Mouse (Mus musculus): ENCODE data around the gene Tpd52l2. TPM values are rescaled to one million over a fixed set of nuclear protein-coding genes. Genes with fewer than 3 reads are reported as not detected.

Tpd52l2 gene
- polyA plus RNA-seq, 1 experiment from 2014 or later = 109 TPM

DNA sequence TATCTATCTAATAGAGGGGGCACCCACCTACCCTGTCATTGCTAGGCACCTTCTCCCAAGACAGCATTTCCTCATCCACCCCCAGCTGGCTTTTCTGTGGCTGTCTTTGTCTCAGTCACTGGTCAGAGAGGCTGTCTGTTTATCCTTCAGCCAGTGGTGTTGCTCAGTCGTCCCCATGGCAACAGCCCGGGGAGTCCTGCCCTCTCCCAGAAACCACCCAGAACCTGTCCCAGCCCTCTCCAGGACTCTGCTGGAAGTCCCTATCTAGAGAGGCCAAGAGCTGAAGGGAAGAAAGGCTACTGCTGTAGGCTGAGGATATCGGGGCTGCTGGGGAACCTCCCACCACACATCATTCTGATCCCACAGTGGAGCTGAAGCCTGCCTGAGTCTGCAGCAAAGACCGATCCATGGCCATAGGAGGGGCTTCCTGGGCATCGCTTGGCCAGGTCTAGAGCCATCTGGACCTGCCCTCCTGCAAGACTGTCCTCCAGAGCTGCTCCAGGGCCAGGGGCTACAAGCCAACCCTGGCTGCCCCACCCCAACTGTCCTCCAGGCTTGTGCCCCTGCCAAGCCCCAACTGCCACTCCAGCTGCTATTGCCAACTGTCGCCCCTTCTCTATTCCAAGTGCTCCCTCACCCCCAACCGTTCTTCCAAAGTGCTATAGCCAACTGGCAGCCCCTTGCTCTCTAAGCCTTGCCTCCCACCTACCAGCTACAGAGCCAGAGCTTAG lies 33.8 kb upstream of the Tpd52l2 start:
- WGBS = 35% methylated on average over 7 of the region's 7 CpGs
- H3K27me3 ChIP-seq (replicated peaks) = 0 out of 2 replicates have a peak, but pooled peaks cover 13% of the 10 kb centered on the region
- ATAC-seq (ENCODE audit: extremely low read depth, insufficient number of reproducible peaks, low FRiP score, low TSS enrichment) = no peak
- peak overlapping the region; percentile 50 for H3K9ac ChIP-seq
- H3K4me2 ChIP-seq = peak overlapping the region; percentile 53
- no peaks in the 10 kb centered on the region for H3K36me3 ChIP-seq
- H3K9me3 ChIP-seq = no peaks in the 10 kb centered on the region
- peaks cover 29% of the 10 kb centered on the region for H3K4me1 ChIP-seq
- H3K27ac ChIP-seq (replicated peaks) = no peak overlapping the region
- peak overlapping the region; percentile 21 for H3K4me3 ChIP-seq

DNA sequence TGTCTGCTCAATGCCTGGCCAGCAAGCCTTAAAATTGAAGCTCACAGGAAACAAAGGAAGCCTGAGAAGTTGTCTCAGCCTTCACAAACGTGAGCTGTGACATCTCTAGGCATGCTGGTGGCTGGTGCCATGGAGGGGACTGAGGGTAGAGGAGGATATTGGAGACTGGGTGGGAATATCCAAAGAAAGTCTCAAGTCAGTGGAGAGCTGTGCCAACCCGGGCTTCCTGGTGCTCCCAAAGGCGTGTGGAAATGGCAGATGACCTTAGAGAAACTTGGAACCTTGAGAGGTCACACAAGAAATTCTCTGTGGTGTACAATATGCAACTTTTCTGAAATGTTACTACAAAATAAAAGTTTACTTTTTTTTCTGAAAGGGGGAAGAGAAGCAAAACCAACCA lies 31.5 kb upstream of the Tpd52l2 start:
- no peak for ATAC-seq (ENCODE audit: extremely low read depth, insufficient number of reproducible peaks, low FRiP score, low TSS enrichment)

DNA sequence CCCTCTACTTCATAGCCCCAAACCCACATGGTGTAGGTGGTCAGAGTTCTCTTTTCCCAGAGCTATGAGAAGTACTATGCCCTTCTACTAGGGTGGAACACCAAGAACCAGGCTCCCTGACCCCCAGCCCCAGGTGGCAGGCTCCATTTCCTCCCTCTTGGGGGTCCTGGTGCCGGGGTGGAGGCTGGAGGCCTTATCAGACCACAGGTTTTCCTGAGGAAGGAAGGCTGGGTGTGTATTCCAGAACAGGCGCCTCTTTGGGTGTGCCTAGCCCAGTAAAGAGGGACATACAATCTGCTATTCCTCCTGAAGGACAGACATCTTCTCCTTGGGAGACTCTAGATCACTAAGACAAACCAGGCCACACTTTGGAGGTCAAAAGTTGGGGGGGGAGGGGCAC lies 26.7 kb upstream of the Tpd52l2 start:
- 53% methylated on average over 2 of the region's 2 CpGs for WGBS
- H3K9me3 ChIP-seq = no peaks in the 10 kb centered on the region
- no peak for ATAC-seq (ENCODE audit: extremely low read depth, insufficient number of reproducible peaks, low FRiP score, low TSS enrichment)
- H3K4me2 ChIP-seq = no peak overlapping the region
- H3K4me3 ChIP-seq = no peak overlapping the region
- 0 out of 2 replicates have a peak overlapping the region, but pooled peaks have one; percentile 48 for H3K9ac ChIP-seq
- H3K4me1 ChIP-seq = peaks cover 29% of the 10 kb centered on the region
- H3K36me3 ChIP-seq = no peaks in the 10 kb centered on the region
- no peaks in the 10 kb centered on the region for H3K27me3 ChIP-seq (replicated peaks)
- H3K27ac ChIP-seq (replicated peaks) = peak overlapping the region; percentile 84

More for the DNA sequence above, 31.5 kb upstream of the Tpd52l2 start:
- no peak overlapping the region for H3K4me3 ChIP-seq
- no peak overlapping the region for H3K4me2 ChIP-seq
- H3K4me1 ChIP-seq = peaks cover 24% of the 10 kb centered on the region
- H3K9me3 ChIP-seq = no peaks in the 10 kb centered on the region
- H3K36me3 ChIP-seq = no peaks in the 10 kb centered on the region
- 61% methylated on average over 3 of the region's 3 CpGs for WGBS
- H3K27ac ChIP-seq (replicated peaks) = no peak overlapping the region
- H3K9ac ChIP-seq = no peak overlapping the region
- H3K27me3 ChIP-seq (replicated peaks) = 0 out of 2 replicates have a peak, but pooled peaks cover 13% of the 10 kb centered on the region

GRCm38 (mm10) chr2:181471246-181471645 lies 25.7 kb upstream of the Tpd52l2 start:
- no peak; the same call in 1 of the 2 replicates for ATAC-seq (ENCODE audit: extremely low read depth, insufficient number of reproducible peaks, low FRiP score, low TSS enrichment)
- WGBS = 25% methylated on average over 5 of the region's 5 CpGs
- Histone ChIP-seq H3K4me3 (no peak overlapping the region), H3K9ac (peak overlapping the region; percentile 48; the same call in 1 of the 2 replicates), H3K36me3 (no peaks in the 10 kb centered on the region), H3K9me3 (no peaks in the 10 kb centered on the region), H3K27ac (replicated peaks) (peak overlapping the region; percentile 84), H3K27me3 (replicated peaks) (no peaks in the 10 kb centered on the region), H3K4me2 (peak overlapping the region; percentile 31), H3K4me1 (peaks cover 29% of the 10 kb centered on the region)

DNA sequence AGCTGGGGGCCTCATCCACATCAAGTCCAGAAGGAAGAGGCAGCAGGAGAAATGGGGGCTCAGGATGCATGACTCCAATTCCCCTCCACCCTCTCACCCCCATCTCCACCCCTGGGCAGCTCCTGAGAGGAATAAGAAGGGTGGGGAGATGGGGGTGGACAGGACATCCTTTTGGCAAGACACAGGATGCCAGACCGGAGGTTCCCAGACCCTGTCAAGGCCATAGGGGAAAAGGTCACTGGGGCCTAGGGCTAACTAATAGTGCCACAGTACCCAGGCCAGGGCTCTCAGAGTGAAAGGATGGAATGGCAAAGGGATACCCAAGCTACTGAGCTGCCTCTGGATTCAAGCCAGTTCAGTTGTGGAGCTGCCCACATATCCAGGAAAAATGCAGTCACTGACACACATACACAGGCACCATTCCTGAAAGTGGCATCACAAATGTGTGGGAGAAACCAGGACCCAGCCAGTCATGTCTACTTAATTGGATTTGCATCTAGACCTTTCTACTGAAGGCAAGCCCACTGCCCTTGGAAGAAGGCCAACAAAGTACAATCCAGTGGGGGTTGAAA lies 24.6 kb upstream of the Tpd52l2 start:
- H3K27me3 ChIP-seq (replicated peaks) = no peaks in the 10 kb centered on the region
- no peaks in the 10 kb centered on the region for H3K36me3 ChIP-seq
- H3K4me2 ChIP-seq = no peak overlapping the region
- H3K27ac ChIP-seq (replicated peaks) = peak overlapping the region; percentile 84
- H3K9ac ChIP-seq = peak overlapping the region; percentile 28; the same call in 1 of the 2 replicates
- peaks cover 29% of the 10 kb centered on the region for H3K4me1 ChIP-seq
- H3K9me3 ChIP-seq = no peaks in the 10 kb centered on the region
- no peak for ATAC-seq (ENCODE audit: extremely low read depth, insufficient number of reproducible peaks, low FRiP score, low TSS enrichment)
- WGBS = 59% methylated on average over 1 of the region's 1 CpGs
- H3K4me3 ChIP-seq = no peak overlapping the region

- peak overlapping the region; percentile 46 for H3K4me2 ChIP-seq
- 30% methylated on average over 2 of the region's 2 CpGs for WGBS
- H3K36me3 ChIP-seq = no peaks in the 10 kb centered on the region
- ATAC-seq (ENCODE audit: extremely low read depth, insufficient number of reproducible peaks, low FRiP score, low TSS enrichment) = no peak
- H3K4me1 ChIP-seq = peaks cover 30% of the 10 kb centered on the region
- H3K4me3 ChIP-seq = no peak overlapping the region
- H3K27me3 ChIP-seq (replicated peaks) = no peaks in the 10 kb centered on the region
- H3K27ac ChIP-seq (replicated peaks) = peak overlapping the region; percentile 43
- peak overlapping the region; percentile 67; the same call in 1 of the 2 replicates for H3K9ac ChIP-seq
- H3K9me3 ChIP-seq = no peaks in the 10 kb centered on the region
Observed at GRCm38 (mm10) chr2:181483120-181483519, 13.8 kb upstream of the Tpd52l2 start.

GRCm38 (mm10) chr2:181483562-181484318 lies 13.2 kb upstream of the Tpd52l2 start:
- Histone ChIP-seq H3K27ac (replicated peaks) (peak overlapping the region; percentile 43), H3K27me3 (replicated peaks) (no peaks in the 10 kb centered on the region), H3K4me1 (peaks cover 32% of the 10 kb centered on the region), H3K4me3 (no peak overlapping the region), H3K36me3 (no peaks in the 10 kb centered on the region), H3K9ac (peak overlapping the region; percentile 67), H3K9me3 (no peaks in the 10 kb centered on the region), H3K4me2 (peak overlapping the region; percentile 46)
- peak; percentile 21; the same call in 1 of the 2 replicates for ATAC-seq (ENCODE audit: extremely low read depth, insufficient number of reproducible peaks, low FRiP score, low TSS enrichment)
- WGBS = 24% methylated on average over 7 of the region's 7 CpGs

- Histone ChIP-seq H3K4me1 (peaks cover 32% of the 10 kb centered on the region), H3K9ac (no peak overlapping the region), H3K27ac (replicated peaks) (0 out of 2 replicates have a peak overlapping the region, but pooled peaks have one; percentile 43), H3K9me3 (no peaks in the 10 kb centered on the region), H3K4me3 (no peak overlapping the region), H3K4me2 (no peak overlapping the region), H3K36me3 (no peaks in the 10 kb centered on the region), H3K27me3 (replicated peaks) (no peaks in the 10 kb centered on the region)
- WGBS = 71% methylated on average over 6 of the region's 6 CpGs
- no peak for ATAC-seq (ENCODE audit: extremely low read depth, insufficient number of reproducible peaks, low FRiP score, low TSS enrichment)
Observed at GRCm38 (mm10) chr2:181484456-181485233, 12.3 kb upstream of the Tpd52l2 start.

DNA sequence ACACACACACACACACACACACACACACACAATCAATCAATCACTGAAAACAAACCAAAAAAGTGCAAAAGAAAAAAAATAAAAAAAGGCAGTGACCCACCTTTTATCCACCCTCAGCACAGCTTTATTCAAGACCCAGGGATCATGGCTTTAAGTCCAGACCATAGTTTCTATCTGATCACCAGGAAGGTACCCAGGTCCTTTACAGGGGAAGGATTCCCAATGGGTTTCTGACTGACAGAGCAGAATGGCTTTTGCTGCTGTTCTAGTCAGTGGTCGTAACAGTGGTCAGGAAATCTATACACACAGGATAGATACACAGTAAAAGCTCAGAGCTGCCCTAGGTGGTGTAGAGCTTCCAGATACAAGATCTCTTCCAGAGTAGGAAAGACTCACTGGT lies 11.2 kb upstream of the Tpd52l2 start:
- H3K4me2 ChIP-seq = no peak overlapping the region
- 33% methylated on average over 1 of the region's 1 CpGs for WGBS
- no peak overlapping the region for H3K4me3 ChIP-seq
- ATAC-seq (ENCODE audit: extremely low read depth, insufficient number of reproducible peaks, low FRiP score, low TSS enrichment) = no peak
- H3K27ac ChIP-seq (replicated peaks) = no peak overlapping the region
- no peaks in the 10 kb centered on the region for H3K27me3 ChIP-seq (replicated peaks)
- peaks cover 32% of the 10 kb centered on the region for H3K4me1 ChIP-seq
- no peaks in the 10 kb centered on the region for H3K9me3 ChIP-seq
- H3K36me3 ChIP-seq = no peaks in the 10 kb centered on the region
- H3K9ac ChIP-seq = no peak overlapping the region

- Histone ChIP-seq H3K4me3 (no peak overlapping the region), H3K9ac (no peak overlapping the region), H3K27me3 (replicated peaks) (no peaks in the 10 kb centered on the region), H3K27ac (replicated peaks) (peak overlapping the region; percentile 81), H3K4me2 (no peak overlapping the region), H3K4me1 (peaks cover 32% of the 10 kb centered on the region), H3K9me3 (no peaks in the 10 kb centered on the region), H3K36me3 (no peaks in the 10 kb centered on the region)
- WGBS = 25% methylated on average over 5 of the region's 5 CpGs
- no peak for ATAC-seq (ENCODE audit: extremely low read depth, insufficient number of reproducible peaks, low FRiP score, low TSS enrichment)
Observed at GRCm38 (mm10) chr2:181487338-181488277, 9.3 kb upstream of the Tpd52l2 start.
